Mouse (Mus musculus): ENCODE measurements at regions not wholly inside any gene's neighbourhood (a gene's known extent, or its start where the extent isn't known, plus 50 kb on each side); places are given as distances from the start of the nearest gene placed in this dataset.

DNA sequence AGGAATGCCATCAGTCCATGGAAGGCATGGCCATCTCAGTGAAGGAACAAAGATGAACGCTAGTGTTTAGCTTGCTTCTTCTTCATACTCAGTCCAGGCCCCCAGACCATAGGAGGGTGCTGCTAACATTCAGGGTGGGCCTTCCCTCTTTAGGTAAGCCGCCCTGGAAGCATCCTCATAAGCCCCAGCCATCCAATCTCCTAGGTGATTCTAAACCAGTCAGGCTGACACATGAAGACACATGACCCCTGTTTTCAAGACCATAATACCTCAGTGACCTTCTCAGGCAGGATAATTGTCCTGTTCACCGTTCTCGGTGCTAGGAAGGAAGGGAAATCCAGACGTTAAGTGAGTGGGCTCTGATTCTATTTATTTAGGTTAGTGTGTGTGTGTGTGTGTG, 119.2 kb upstream of the Hes1 start:
- TF ChIP-seq POLR2A (IDR thresholded peaks at IDR 0.05; ENCODE audit: extremely low read depth, insufficient read depth, low read length) (no peak), CTCF (IDR thresholded peaks at IDR 0.05; ENCODE audit: extremely low read depth, insufficient read depth, low read length) (no peak)

All from cortical plate, adult 2 months (tissue).